Mouse (Mus musculus) ES-Bruce4 (cell line): Measurements from ENCODE around the gene Ninj2. TPM values are rescaled to one million over a fixed set of nuclear protein-coding genes. Genes with fewer than 3 reads are reported as not detected.

ENCODE experiments used
- H3K27ac ChIP-seq: 2 replicates; pipeline ENCODE4 v1.5.1; 2012; ENCODE audit warnings: low read length, inconsistent platforms; ENCODE audit not compliant: insufficient read depth
- H3K27me3 ChIP-seq: 2 replicates; pipeline ENCODE4 v1.6.1; 2012; ENCODE audit warnings: mild to moderate bottlenecking, low read length, inconsistent platforms; ENCODE audit not compliant: control insufficient read depth, poor library complexity, insufficient read depth, severe bottlenecking
- H3K36me3 ChIP-seq: 2 replicates; pipeline ENCODE4 v1.6.1; 2012; ENCODE audit warnings: inconsistent platforms, mild to moderate bottlenecking, low read length, moderate library complexity; ENCODE audit not compliant: control insufficient read depth, poor library complexity, insufficient read depth, severe bottlenecking
- H3K4me1 ChIP-seq: one replicate; pipeline ENCODE4 v1.8.1; 2011; ENCODE audit warnings: low read length; ENCODE audit not compliant: control insufficient read depth, insufficient read depth
- H3K4me3 ChIP-seq: 2 replicates; pipeline ENCODE4 v1.5.1; 2011; ENCODE audit warnings: low read depth, mild to moderate bottlenecking, low read length
- H3K9ac ChIP-seq: 2 replicates; pipeline ENCODE4 v1.6.1; 2012; ENCODE audit warnings: low read depth, mild to moderate bottlenecking, inconsistent platforms; ENCODE audit not compliant: poor library complexity, severe bottlenecking
- H3K9me3 ChIP-seq: replicated peaks from 2 replicates; pipeline ENCODE4 v1.6.1; 2012; ENCODE audit warnings: mild to moderate bottlenecking, low read length, inconsistent platforms; ENCODE audit not compliant: control insufficient read depth, poor library complexity, insufficient read depth, severe bottlenecking
- CTCF ChIP-seq: IDR thresholded peaks from one replicate; pipeline ENCODE4 v1.8.1; 2011; ENCODE audit warnings: low read depth, low read length
- EP300 ChIP-seq: IDR thresholded peaks from 2 replicates; pipeline ENCODE4 v1.6.1; 2011; ENCODE audit warnings: low read depth, low read length; ENCODE audit not compliant: insufficient read depth
- POLR2A ChIP-seq: IDR thresholded peaks from one replicate; pipeline ENCODE4 v1.8.1; 2011; ENCODE audit warnings: low read length; ENCODE audit not compliant: insufficient read depth
- polyA plus RNA-seq: library from polyadenylated mRNA; stranded (reverse); fragments of >200 nt; gene quantifications from 2 replicates; pipeline ENCODE4 v1.2.4, GENCODE M21; 2011; ENCODE audit warnings: low read depth; ENCODE audit not compliant: missing spikeins, insufficient read depth, insufficient read length

Gene Ninj2
- polyA plus RNA-seq, 1 experiment: 0.75 TPM

DNA sequence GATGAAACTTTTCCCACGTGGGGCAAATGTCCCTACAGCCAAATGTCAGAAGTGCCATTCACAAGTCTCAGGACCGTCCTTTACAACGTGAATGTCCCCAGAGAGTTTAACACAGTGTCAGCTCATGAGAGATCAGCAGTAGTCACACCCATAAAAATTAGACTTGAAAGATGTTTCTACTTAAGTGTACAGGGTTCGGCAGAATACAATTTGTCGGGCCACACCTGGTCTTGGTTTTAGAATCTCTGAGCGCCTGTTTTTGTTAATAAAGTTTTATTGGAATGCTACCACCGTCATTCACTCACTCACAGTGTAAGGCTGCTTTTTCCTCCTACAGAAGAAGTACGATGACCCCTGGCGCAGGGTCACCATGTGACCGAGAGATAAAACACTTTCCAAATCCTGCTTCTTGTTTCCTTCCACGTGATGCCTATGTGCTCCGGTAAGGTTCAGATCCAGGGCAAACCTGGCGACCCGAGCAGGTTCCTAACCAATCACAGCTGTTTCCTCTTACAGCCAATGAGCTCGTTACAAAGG, 2.4 kb upstream of the Ninj2 start:
- Histone ChIP-seq H3K9ac (no peak overlapping the region), H3K27me3 (no peaks in the 10 kb centered on the region), H3K36me3 (no peaks in the 10 kb centered on the region), H3K4me3 (no peak overlapping the region), H3K9me3 (no peaks in the 10 kb centered on the region), H3K4me1 (peaks cover 2% of the 10 kb centered on the region), H3K27ac (no peak overlapping the region)
- TF ChIP-seq POLR2A (no peak), CTCF (no peak), EP300 (no peak)

DNA sequence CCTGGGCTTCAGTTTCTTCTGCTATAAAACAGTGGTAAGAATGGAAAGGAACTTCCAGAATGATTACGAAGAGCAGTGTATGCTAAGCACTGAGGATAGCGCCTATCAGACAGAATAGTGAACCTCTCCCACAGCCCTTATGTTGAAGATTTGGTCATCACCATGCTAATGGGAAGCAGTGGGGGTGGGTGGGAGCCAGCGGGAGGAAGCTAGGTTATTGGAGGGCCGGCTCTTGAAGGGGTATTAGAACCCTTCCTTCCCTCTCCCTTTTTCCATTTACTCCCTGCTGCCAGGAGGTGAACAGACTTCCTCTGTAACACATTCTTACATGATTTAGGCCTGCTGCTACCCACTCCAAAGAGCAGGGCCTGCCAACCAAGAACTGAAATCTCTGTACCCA, 1.2 kb upstream of the Ninj2 start:
- TF ChIP-seq CTCF: no peak
- TF ChIP-seq POLR2A: no peak
- no peak for TF ChIP-seq EP300
- no peaks in the 10 kb centered on the region for H3K27me3 ChIP-seq
- H3K4me3 ChIP-seq: no peak overlapping the region
- H3K4me1 ChIP-seq: peaks cover 2% of the 10 kb centered on the region
- H3K36me3 ChIP-seq: no peaks in the 10 kb centered on the region
- no peak overlapping the region for H3K27ac ChIP-seq
- H3K9me3 ChIP-seq: no peaks in the 10 kb centered on the region
- no peak overlapping the region for H3K9ac ChIP-seq

DNA sequence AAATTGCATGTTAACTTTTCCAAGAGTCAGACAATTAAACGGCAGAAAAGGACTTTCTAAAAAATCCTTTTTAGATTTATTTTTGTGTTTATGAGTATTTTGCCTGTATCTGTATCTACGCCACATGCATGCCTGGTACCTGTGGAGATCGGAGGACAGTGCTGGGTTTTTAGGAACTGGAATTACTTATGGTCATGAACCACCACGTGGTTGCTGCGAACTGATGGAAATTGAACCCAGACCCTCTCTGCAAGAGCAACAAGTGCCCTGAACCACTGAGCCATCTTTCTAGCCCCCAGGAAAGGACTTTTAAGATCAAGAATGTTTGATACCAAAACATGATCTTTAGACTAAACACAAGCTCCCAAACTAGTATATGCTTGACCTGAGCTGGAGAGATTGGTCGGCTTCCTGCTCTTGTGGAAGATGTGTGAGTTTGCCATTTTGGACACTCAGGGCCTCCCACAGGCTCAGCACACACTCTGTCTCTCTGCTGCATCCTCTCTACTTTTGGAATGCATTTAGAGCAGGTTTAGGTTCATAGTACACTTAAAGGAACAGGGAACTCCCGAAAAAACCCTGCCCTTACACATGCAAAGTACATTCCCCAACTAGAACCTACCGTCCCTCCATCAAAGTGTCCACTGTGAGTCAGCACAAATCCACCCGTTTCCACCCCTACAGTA, 1.1 kb downstream of the Ninj2 start:
- no peak for TF ChIP-seq POLR2A
- TF ChIP-seq EP300: no peak
- TF ChIP-seq CTCF: no peak
- H3K27ac ChIP-seq: no peak overlapping the region
- H3K9ac ChIP-seq: no peak overlapping the region
- H3K36me3 ChIP-seq: no peaks in the 10 kb centered on the region
- peaks cover 2% of the 10 kb centered on the region for H3K4me1 ChIP-seq
- H3K27me3 ChIP-seq: no peaks in the 10 kb centered on the region
- H3K4me3 ChIP-seq: no peak overlapping the region
- H3K9me3 ChIP-seq: no peaks in the 10 kb centered on the region

DNA sequence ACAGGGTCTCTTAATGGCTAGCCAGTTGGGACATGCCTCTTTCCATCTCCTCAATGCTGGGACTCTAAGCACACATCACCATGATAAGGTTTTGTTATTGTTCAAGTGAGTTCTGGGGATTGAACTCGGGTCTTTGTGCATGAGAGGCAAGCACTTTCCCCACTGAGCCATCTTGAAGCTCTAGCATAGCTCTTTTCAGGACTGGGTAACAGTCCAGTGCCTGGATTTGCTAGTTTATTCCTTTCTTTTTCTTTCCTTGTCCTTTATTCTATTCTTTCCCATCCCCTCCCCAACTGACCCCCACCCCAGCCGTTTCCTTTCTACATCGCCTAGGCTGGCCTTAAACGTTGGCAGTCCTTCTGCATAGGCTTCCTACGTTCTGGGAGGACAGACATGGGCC, 1.9 kb downstream of the Ninj2 start:
- no peak overlapping the region for H3K9ac ChIP-seq
- no peak overlapping the region for H3K4me3 ChIP-seq
- TF ChIP-seq CTCF: no peak
- no peak for TF ChIP-seq EP300
- no peak for TF ChIP-seq POLR2A
- no peaks in the 10 kb centered on the region for H3K36me3 ChIP-seq
- H3K4me1 ChIP-seq: peaks cover 2% of the 10 kb centered on the region
- H3K9me3 ChIP-seq: no peaks in the 10 kb centered on the region
- no peak overlapping the region for H3K27ac ChIP-seq
- no peaks in the 10 kb centered on the region for H3K27me3 ChIP-seq

DNA sequence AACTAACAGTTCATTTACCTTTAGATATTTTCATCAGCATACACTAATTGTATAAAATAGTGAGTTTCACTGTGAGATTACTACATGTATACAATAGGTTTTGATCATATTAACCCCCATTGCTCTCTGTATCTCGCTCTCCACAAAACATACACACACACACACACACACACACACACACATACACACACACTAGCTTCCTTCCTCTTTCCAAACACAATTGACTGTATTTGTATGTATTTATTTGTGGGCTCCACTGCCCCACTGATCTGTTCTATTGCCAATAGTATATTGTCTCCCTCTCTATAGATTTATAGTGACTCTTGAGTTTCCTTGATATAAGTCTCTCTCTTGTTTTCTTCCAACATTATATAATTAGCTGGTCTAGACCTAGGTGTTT, 2.4 kb downstream of the Ninj2 start:
- Histone ChIP-seq H3K9ac (no peak overlapping the region), H3K36me3 (no peaks in the 10 kb centered on the region), H3K27me3 (no peaks in the 10 kb centered on the region), H3K9me3 (no peaks in the 10 kb centered on the region), H3K4me1 (peaks cover 2% of the 10 kb centered on the region), H3K4me3 (no peak overlapping the region), H3K27ac (no peak overlapping the region)
- TF ChIP-seq CTCF: no peak
- no peak for TF ChIP-seq POLR2A
- no peak for TF ChIP-seq EP300

DNA sequence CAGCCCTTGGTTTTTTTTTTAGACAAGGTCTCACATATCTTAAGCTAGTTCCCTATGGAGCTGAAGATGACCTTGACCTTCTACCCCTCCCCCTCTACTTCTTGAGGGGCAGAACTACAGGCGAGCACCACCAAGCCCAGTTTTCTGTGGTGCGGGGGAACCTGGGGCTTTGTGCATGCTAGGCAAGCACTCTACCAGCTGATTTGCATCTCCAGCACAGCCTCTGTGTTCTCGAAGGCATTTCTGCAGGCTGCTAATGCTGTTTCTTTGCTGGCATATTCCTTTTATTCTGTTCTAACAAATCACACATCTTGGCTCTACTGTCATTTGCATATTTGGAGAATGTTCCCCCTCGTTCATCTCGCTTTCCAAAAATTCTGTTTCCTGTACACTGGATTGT, 6.2 kb downstream of the Ninj2 start:
- no peak overlapping the region for H3K4me3 ChIP-seq
- peaks cover under 1% of the 10 kb centered on the region for H3K4me1 ChIP-seq
- no peaks in the 10 kb centered on the region for H3K27me3 ChIP-seq
- H3K9me3 ChIP-seq: no peaks in the 10 kb centered on the region
- no peak for TF ChIP-seq POLR2A
- no peak for TF ChIP-seq EP300
- TF ChIP-seq CTCF: no peak
- H3K9ac ChIP-seq: no peak overlapping the region
- H3K36me3 ChIP-seq: no peaks in the 10 kb centered on the region
- no peak overlapping the region for H3K27ac ChIP-seq
